Comparison of ENCODE assay signal across 8 mouse cellular contexts in genomic region chr5:32460973-32461372, GRCm38 (mm10). TPM values are rescaled to one million over a fixed set of nuclear protein-coding genes. Genes with fewer than 3 reads are reported as not detected.
DNase-seq lines count a peak whose midpoint lies in the region; ATAC-seq lines count a peak whose summit lies in the region.

No protein-coding gene starts in this region.

- no peaks in the 10 kb centered on the region for H3K9me3 ChIP-seq in megakaryocyte, embryonic 14.5 days
- no peaks in the 10 kb centered on the region for H3K9me3 ChIP-seq in limb, embryonic 12.5 days
- no peaks in the 10 kb centered on the region for H3K9me3 ChIP-seq in stomach, embryonic 14.5 days (ENCODE audit: control insufficient read depth, low read depth, low read length)

- H3K9ac ChIP-seq in limb, embryonic 12.5 days (replicated peaks) = no peak overlapping the region; the same call in 1 of the 2 replicates
- H3K9ac ChIP-seq in stomach, embryonic 14.5 days (replicated peaks; ENCODE audit: low read depth, low read length) = 0 out of 2 replicates have a peak overlapping the region, but pooled peaks have one; percentile 25

- peaks cover 35% of the 10 kb centered on the region for H3K4me1 ChIP-seq in megakaryocyte, embryonic 14.5 days
- H3K4me1 ChIP-seq in limb, embryonic 12.5 days (replicated peaks) = peaks cover 16% of the 10 kb centered on the region
- peaks cover 15% of the 10 kb centered on the region for H3K4me1 ChIP-seq in stomach, embryonic 14.5 days (ENCODE audit: control insufficient read depth, insufficient read depth, low read length)

- peak overlapping the region; percentile 97 for H3K4me3 ChIP-seq in megakaryocyte, embryonic 14.5 days (replicated peaks)
- H3K4me3 ChIP-seq in limb, embryonic 12.5 days (replicated peaks) = peak overlapping the region; percentile 22
- peak overlapping the region; percentile 26 for H3K4me3 ChIP-seq in stomach, embryonic 14.5 days (ENCODE audit: low read depth, low read length)

- H3K4me2 ChIP-seq in limb, embryonic 12.5 days = peak overlapping the region; percentile 52
- H3K4me2 ChIP-seq in stomach, embryonic 14.5 days (replicated peaks; ENCODE audit: low read depth, low read length) = peak overlapping the region; percentile 52

- H3K27ac ChIP-seq in limb, embryonic 12.5 days = no peak overlapping the region
- H3K27ac ChIP-seq in stomach, embryonic 14.5 days (ENCODE audit: low read length) = 0 out of 2 replicates have a peak overlapping the region, but pooled peaks have one; percentile 10

- WGBS in limb, embryonic 12.5 days = 44% methylated on average over 2 of the region's 2 CpGs
- WGBS in stomach, embryonic 14.5 days = 9% methylated on average over 2 of the region's 2 CpGs

- DNase-seq in urinary bladder, postnatal 25 days (ENCODE audit: low spot score) = no peak
- DNase-seq in gastrocnemius, postnatal 25 days = no peak
- DNase-seq in cerebellum, postnatal 25 days = no peak

- no peak for ATAC-seq in megakaryocyte, adult 5-6 weeks (ENCODE audit: poor library complexity, severe bottlenecking)
- ATAC-seq in erythroblast, adult 5-6 weeks (replicated peaks; ENCODE audit: low FRiP score, poor library complexity, severe bottlenecking) = peak; percentile 56
- no peak for ATAC-seq in limb, embryonic 12.5 days (ENCODE audit: insufficient number of reproducible peaks, insufficient read depth, low FRiP score, low TSS enrichment, low read depth)
- no peak for ATAC-seq in stomach, embryonic 14.5 days (ENCODE audit: insufficient number of reproducible peaks, insufficient read depth, low FRiP score, low read depth)

- peaks cover 4% of the 10 kb centered on the region for H3K36me3 ChIP-seq in megakaryocyte, embryonic 14.5 days (replicated peaks; ENCODE audit: low read length)
- no peaks in the 10 kb centered on the region; the same call in 1 of the 2 replicates for H3K36me3 ChIP-seq in limb, embryonic 12.5 days
- no peaks in the 10 kb centered on the region for H3K36me3 ChIP-seq in stomach, embryonic 14.5 days (ENCODE audit: control insufficient read depth, insufficient read depth, low read length)

- no peaks in the 10 kb centered on the region for H3K27me3 ChIP-seq in megakaryocyte, embryonic 14.5 days (replicated peaks)
- no peaks in the 10 kb centered on the region for H3K27me3 ChIP-seq in limb, embryonic 12.5 days
- H3K27me3 ChIP-seq in stomach, embryonic 14.5 days (ENCODE audit: control insufficient read depth, insufficient read depth, low read length) = no peaks in the 10 kb centered on the region

RNA-seq across cellular contexts. Expression of gene Ppp1cb, which starts 2.3 kb away (rescaled TPM):
- 0.74 and 19.0 TPM in 2 replicates for polyA plus RNA-seq in megakaryocyte, embryonic 14.5 days (2012; ENCODE audit: insufficient read depth, low replicate concordance)
- 167 and 177 TPM in 2 replicates for total RNA-seq in megakaryocyte, adult 5-6 weeks (2015)
- total RNA-seq in megakaryocyte, adult 5-6 weeks (2017) = 205 and 247 TPM in 2 replicates
- total RNA-seq in erythroblast, adult 5-6 weeks (2015; ENCODE audit: low replicate concordance) = 473 and 522 TPM in 2 replicates
- 929 and 957 TPM in 2 replicates for total RNA-seq in erythroblast, adult 5-6 weeks (2017; ENCODE audit: low replicate concordance)
- 222 and 236 TPM in 2 replicates for polyA plus RNA-seq in limb, embryonic 12.5 days (2016; fragmentation: Nextera tagmentation; extraction: Ambion mirVana)
- 278 and 296 TPM in 2 replicates for polyA plus RNA-seq in stomach, embryonic 14.5 days (2014; fragmentation: Nextera tagmentation; extraction: Ambion mirVana)
- total RNA-seq in gastrocnemius, postnatal 25 days (2021) = 100 to 1,000 TPM; 407 TPM

Comparison
In these comparisons a context has a peak if more than half of its experiments do, and no peak if none do; other contexts are left out.
1. H3K4me3 ChIP-seq: peak in every context shown above with its lines; median percentile 97 in megakaryocyte, embryonic 14.5 days; 26 in stomach, embryonic 14.5 days; 22 in limb, embryonic 12.5 days.